8 mouse cellular contexts compared by ENCODE assay signal in the genomic region with DNA sequence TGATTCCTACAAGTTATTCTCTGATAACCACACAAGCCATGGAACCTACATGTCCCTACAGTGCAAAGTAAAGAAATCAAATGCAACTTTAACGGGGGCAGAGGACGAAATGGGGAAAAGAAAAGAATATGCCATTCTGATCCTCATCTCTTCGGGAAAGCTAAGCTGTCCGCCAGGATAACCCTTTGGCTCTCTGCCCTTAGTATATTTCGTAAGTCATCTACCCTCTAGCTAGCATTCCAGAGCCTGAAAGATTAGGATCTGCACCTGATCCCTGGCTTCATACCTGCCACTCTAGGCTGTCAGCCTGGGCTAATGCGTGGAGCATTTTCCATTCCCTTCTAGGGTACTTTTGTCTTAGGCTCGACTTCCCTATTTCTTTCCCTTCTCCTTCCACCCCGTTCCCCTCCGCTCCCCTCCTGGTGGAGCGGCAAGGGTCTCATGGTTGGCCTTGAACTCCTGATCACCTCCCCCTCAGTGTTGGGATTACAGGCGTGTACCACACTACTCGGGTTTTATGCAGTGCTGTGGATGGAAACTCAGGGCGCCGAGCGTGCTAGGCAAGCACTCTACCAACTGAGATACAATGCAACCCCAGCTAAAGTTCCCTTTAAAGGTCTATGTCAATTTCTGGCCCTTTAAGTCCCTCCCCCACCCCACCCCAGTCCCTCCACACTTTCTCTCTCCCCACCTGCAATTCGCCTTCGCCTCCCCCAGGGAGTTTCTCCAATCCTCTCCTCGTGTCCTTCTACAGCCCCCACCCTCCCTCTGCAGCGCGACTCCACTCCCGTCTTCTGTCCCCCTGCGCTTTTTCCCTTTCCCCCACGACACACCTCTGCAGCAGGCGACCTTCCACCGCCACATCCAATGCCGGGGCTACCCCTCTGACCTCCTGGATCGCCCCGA. TPM values are rescaled to one million over a fixed set of nuclear protein-coding genes. Genes with fewer than 3 reads are reported as not detected.
DNase-seq lines count a peak whose midpoint lies in the region; ATAC-seq and TF ChIP-seq lines count a peak whose summit lies in the region.

No protein-coding gene starts in this region.

- 11% methylated on average over 28 of the region's 28 CpGs for WGBS in heart, embryonic 12.5 days
- WGBS in forebrain, embryonic 15.5 days, result 8% methylated on average over 27 of the region's 28 CpGs
- 10% methylated on average over 28 of the region's 28 CpGs for WGBS in midbrain, embryonic 14.5 days

- CTCF ChIA-PET in Patski (lab: Charles Lee), result interaction anchor here (0.8 to 2.4 kb wide), 11 partner anchors 10 to 76 kb away, joined by 3 to 17 read pairs (median 3); no protein-coding TSS in a partner anchor

- peak overlapping the region; percentile 86 for H3K9ac ChIP-seq in heart, embryonic 12.5 days
- peak overlapping the region; percentile 63 for H3K9ac ChIP-seq in forebrain, embryonic 15.5 days (replicated peaks)
- H3K9ac ChIP-seq in midbrain, embryonic 14.5 days (replicated peaks; ENCODE audit: low read length), result peak overlapping the region; percentile 62

- POLR2A ChIA-PET in Patski (lab: Charles Lee), result interaction anchor here (0.5 to 1.2 kb wide), 4 partner anchors 11 to 35 kb away, joined by 3 to 5 read pairs (median 4); no protein-coding TSS in a partner anchor

- H3K4me1 ChIP-seq in heart, embryonic 12.5 days (replicated peaks), result peaks cover 27% of the 10 kb centered on the region
- peaks cover 27% of the 10 kb centered on the region for H3K4me1 ChIP-seq in forebrain, embryonic 15.5 days
- peaks cover 17% of the 10 kb centered on the region for H3K4me1 ChIP-seq in midbrain, embryonic 14.5 days (ENCODE audit: control insufficient read depth, insufficient read depth, low read length)

- in situ Hi-C loops in Patski (cut with MboI; ENCODE audit: low pct_unique_long_range_greater_than_20kb), result no loop called here

- peak overlapping the region; percentile 90 for H3K4me3 ChIP-seq in heart, embryonic 12.5 days
- peak overlapping the region; percentile 82 for H3K4me3 ChIP-seq in forebrain, embryonic 15.5 days
- peak overlapping the region; percentile 72 for H3K4me3 ChIP-seq in midbrain, embryonic 14.5 days (replicated peaks; ENCODE audit: low read depth, low read length)

- ATAC-seq in heart, embryonic 12.5 days (ENCODE audit: insufficient number of reproducible peaks, low FRiP score), result peak; percentile 3; the same call in 1 of the 2 replicates
- ATAC-seq in Patski, result peak; percentile 3
- ATAC-seq in forebrain, embryonic 15.5 days (replicated peaks), result peak; percentile 7; the same call in 1 of the 2 replicates
- peak; percentile 39 for ATAC-seq in midbrain, embryonic 14.5 days (ENCODE audit: low FRiP score, low TSS enrichment)

- peak overlapping the region; percentile 71 for H3K27ac ChIP-seq in heart, embryonic 12.5 days (ENCODE audit: poor library complexity, severe bottlenecking)
- peak overlapping the region; percentile 82 for H3K27ac ChIP-seq in forebrain, embryonic 15.5 days (replicated peaks)
- H3K27ac ChIP-seq in midbrain, embryonic 14.5 days (replicated peaks; ENCODE audit: low read depth, low read length), result peak overlapping the region; percentile 74

- DNase-seq in heart, postnatal 4 days, result no peak
- no peak for DNase-seq in Patski (ENCODE audit: low read depth, low spot score)
- DNase-seq in kidney, postnatal 10 days, result peak; percentile 41
- peak; percentile 40 for DNase-seq in midbrain, embryonic 14.5 days
- no peak for DNase-seq in ovary, postnatal 14 days (ENCODE audit: low spot score)
- DNase-seq in frontal cortex, postnatal 14 days (ENCODE audit: low spot score in 2 of 2), result no peak

- H3K9me3 ChIP-seq in heart, embryonic 12.5 days (replicated peaks), result no peaks in the 10 kb centered on the region
- H3K9me3 ChIP-seq in forebrain, embryonic 15.5 days, result no peaks in the 10 kb centered on the region
- no peaks in the 10 kb centered on the region for H3K9me3 ChIP-seq in midbrain, embryonic 14.5 days (ENCODE audit: control insufficient read depth, low read length)

- no peak for TF ChIP-seq CTCF in Patski (IDR thresholded peaks at IDR 0.05)

- 0 out of 2 replicates have a peak, but pooled peaks cover 3% of the 10 kb centered on the region for H3K36me3 ChIP-seq in heart, embryonic 12.5 days
- H3K36me3 ChIP-seq in forebrain, embryonic 15.5 days, result no peaks in the 10 kb centered on the region
- no peaks in the 10 kb centered on the region for H3K36me3 ChIP-seq in midbrain, embryonic 14.5 days (ENCODE audit: control insufficient read depth, insufficient read depth, low read length)

- H3K27me3 ChIP-seq in heart, embryonic 12.5 days (replicated peaks), result no peaks in the 10 kb centered on the region
- H3K27me3 ChIP-seq in Patski, result no peaks in the 10 kb centered on the region
- H3K27me3 ChIP-seq in forebrain, embryonic 15.5 days, result no peaks in the 10 kb centered on the region
- H3K27me3 ChIP-seq in midbrain, embryonic 14.5 days (ENCODE audit: control insufficient read depth, insufficient read depth, low read length), result no peaks in the 10 kb centered on the region

- H3K4me2 ChIP-seq in heart, embryonic 12.5 days, result peak overlapping the region; percentile 98
- H3K4me2 ChIP-seq in forebrain, embryonic 15.5 days (replicated peaks), result peak overlapping the region; percentile 87
- H3K4me2 ChIP-seq in midbrain, embryonic 14.5 days (ENCODE audit: low read length), result peak overlapping the region; percentile 83

RNA-seq across cellular contexts. Expression of a gene that starts 0.9 kb away (rescaled TPM):
- polyA plus RNA-seq in heart, embryonic 12.5 days (2016; fragmentation: Nextera tagmentation; extraction: Ambion mirVana), result 25.6 and 29.3 TPM in 2 replicates
- 10 to 100 TPM; 21.7 to 23.1 TPM for total RNA-seq in heart, postnatal 4 days (2021)
- polyA plus RNA-seq in Patski (2021), result 33.1 TPM
- 21.2 and 22.7 TPM in 2 replicates for polyA plus RNA-seq in forebrain, embryonic 15.5 days (2015; fragmentation: Nextera tagmentation; extraction: Ambion mirVana)
- 10.3 and 12.8 TPM in 2 replicates for polyA plus RNA-seq in midbrain, embryonic 14.5 days (2014; fragmentation: Nextera tagmentation; extraction: Ambion mirVana)

RNA-seq across cellular contexts. Expression of a gene that starts 38.1 kb away (rescaled TPM):
- 0.20 and 0.21 TPM in 2 replicates for polyA plus RNA-seq in heart, embryonic 12.5 days (2016; fragmentation: Nextera tagmentation; extraction: Ambion mirVana)
- total RNA-seq in heart, postnatal 4 days (2021), result not detected
- polyA plus RNA-seq in Patski (2021), result 0.09 TPM
- 0.11 TPM in 1 of 2 replicates, not detected in the other for polyA plus RNA-seq in forebrain, embryonic 15.5 days (2015; fragmentation: Nextera tagmentation; extraction: Ambion mirVana)
- polyA plus RNA-seq in midbrain, embryonic 14.5 days (2014; fragmentation: Nextera tagmentation; extraction: Ambion mirVana), result not detected in 2 replicates

RNA-seq across cellular contexts. Expression of a gene that starts 42.5 kb away (rescaled TPM):
- polyA plus RNA-seq in heart, embryonic 12.5 days (2016; fragmentation: Nextera tagmentation; extraction: Ambion mirVana), result 5.2 and 5.3 TPM in 2 replicates
- total RNA-seq in heart, postnatal 4 days (2021), result 1 to 10 TPM; 1.8 to 2.2 TPM
- polyA plus RNA-seq in Patski (2021), result 5.2 TPM
- polyA plus RNA-seq in forebrain, embryonic 15.5 days (2015; fragmentation: Nextera tagmentation; extraction: Ambion mirVana), result 4.5 and 8.5 TPM in 2 replicates
- 4.1 and 5.6 TPM in 2 replicates for polyA plus RNA-seq in midbrain, embryonic 14.5 days (2014; fragmentation: Nextera tagmentation; extraction: Ambion mirVana)

RNA-seq across cellular contexts. Expression of a gene that starts 54.7 kb away (rescaled TPM):
- 6.9 and 7.1 TPM in 2 replicates for polyA plus RNA-seq in heart, embryonic 12.5 days (2016; fragmentation: Nextera tagmentation; extraction: Ambion mirVana)
- 1 to 10 TPM; 4.8 to 6.6 TPM for total RNA-seq in heart, postnatal 4 days (2021)
- 17.5 TPM for polyA plus RNA-seq in Patski (2021)
- polyA plus RNA-seq in forebrain, embryonic 15.5 days (2015; fragmentation: Nextera tagmentation; extraction: Ambion mirVana), result 6.9 and 7.8 TPM in 2 replicates
- 4.4 and 6.0 TPM in 2 replicates for polyA plus RNA-seq in midbrain, embryonic 14.5 days (2014; fragmentation: Nextera tagmentation; extraction: Ambion mirVana)

RNA-seq across cellular contexts. Expression of a gene that starts 54.7 kb away (rescaled TPM):
- polyA plus RNA-seq in heart, embryonic 12.5 days (2016; fragmentation: Nextera tagmentation; extraction: Ambion mirVana), result 24.3 and 27.3 TPM in 2 replicates
- total RNA-seq in heart, postnatal 4 days (2021), result 10 to 100 TPM; 19.2 to 21.6 TPM
- polyA plus RNA-seq in Patski (2021), result 31.0 TPM
- 21.4 and 22.1 TPM in 2 replicates for polyA plus RNA-seq in forebrain, embryonic 15.5 days (2015; fragmentation: Nextera tagmentation; extraction: Ambion mirVana)
- 18.1 and 21.9 TPM in 2 replicates for polyA plus RNA-seq in midbrain, embryonic 14.5 days (2014; fragmentation: Nextera tagmentation; extraction: Ambion mirVana)

Comparison
In these comparisons a context has a peak if more than half of its experiments do, and no peak if none do; other contexts are left out.
1. DNase-seq: peak in kidney, postnatal 10 days (single experiment) and midbrain, embryonic 14.5 days (single experiment); none in heart, postnatal 4 days (single experiment), Patski (single experiment), ovary, postnatal 14 days (single experiment) and frontal cortex, postnatal 14 days (0 of 2).
2. Peak in every context shown above with its lines, with median percentiles within 50 percentile points of each other: ATAC-seq, H3K27ac ChIP-seq, H3K4me2 ChIP-seq, H3K4me3 ChIP-seq and H3K9ac ChIP-seq.